Mouse (Mus musculus) cerebellum, adult 2 months (tissue): ENCODE data around the gene Kctd14.

Experiments used
- CTCF ChIP-seq: fragments of 200-500 bp; IDR thresholded peaks from 2 replicates; pipeline ENCODE4 v1.5.1; 2011; ENCODE audit warnings: low read depth, mild to moderate bottlenecking, control low read depth, low read length, moderate library complexity, borderline replicate concordance; ENCODE audit not compliant: insufficient read depth
- POLR2A ChIP-seq: fragments of 200-500 bp; IDR thresholded peaks from 2 replicates; pipeline ENCODE4 v1.6.1; 2011; ENCODE audit warnings: low read length, control low read depth, borderline replicate concordance; ENCODE audit not compliant: insufficient read depth

DNA sequence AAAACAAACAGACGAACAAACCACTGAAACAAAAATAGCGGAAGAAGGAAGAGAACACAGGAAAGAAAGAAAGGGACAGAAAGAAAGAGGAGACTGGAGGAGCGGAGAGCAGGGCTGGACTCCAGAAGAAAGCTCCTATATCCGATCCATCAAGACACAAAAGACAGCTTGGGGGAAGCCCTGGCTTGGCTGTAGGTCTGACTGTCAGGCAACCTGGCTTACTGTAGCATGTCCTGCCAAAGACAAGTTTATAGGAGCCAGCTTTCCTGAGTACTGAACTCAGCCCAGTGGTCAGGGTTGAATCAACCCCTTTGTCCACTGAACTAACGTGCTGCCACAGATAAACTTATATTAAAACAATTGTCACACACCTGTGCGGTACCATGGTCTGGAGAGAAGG, 23.8 kb upstream of the Kctd14 start:
- TF ChIP-seq POLR2A (no peak), CTCF (no peak)
